Mouse (Mus musculus): ENCODE data around the gene Mapt. TPM values are rescaled to one million over a fixed set of nuclear protein-coding genes. Genes with fewer than 3 reads are reported as not detected.

The Mapt gene
- total and polyA plus RNA-seq, 2 experiments from 2014 or later, result 473 to 1,028 TPM

DNA sequence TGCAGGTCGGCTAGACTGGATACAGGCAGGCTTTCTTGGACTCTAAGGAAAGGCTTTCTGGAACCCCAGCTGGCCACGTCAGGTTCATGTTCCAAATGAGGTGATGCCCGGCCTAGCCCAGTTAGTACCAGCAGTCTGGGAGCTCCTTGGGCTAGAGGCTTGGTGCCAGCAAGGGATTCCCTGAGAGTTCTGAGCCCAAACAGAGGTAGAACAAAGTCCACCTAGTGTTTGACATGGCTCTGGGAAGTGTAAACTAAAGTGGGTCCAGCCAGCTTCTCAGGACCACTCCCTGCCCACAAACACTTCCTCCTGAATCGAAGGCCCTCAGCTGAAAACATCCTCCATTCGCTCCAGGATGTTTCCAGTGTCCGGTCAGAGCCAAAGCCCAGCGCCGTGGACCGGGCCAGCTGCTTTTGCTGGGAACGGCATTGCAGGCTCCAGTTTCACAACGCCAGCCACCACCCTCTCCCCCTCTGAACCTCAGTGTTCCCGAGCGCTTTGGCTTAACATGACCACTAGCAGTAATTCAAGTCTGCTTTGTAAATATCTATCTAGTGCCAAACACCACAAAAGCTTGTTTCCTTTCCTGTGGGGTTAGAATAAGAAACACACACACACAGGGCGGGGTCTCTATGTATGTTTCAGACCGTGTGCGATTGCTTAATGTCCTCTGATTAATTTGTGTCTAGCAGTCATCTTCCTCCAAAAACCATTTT, 85.7 kb downstream of the Mapt start:
- Histone ChIP-seq H3K4me1 (ENCODE audit: insufficient read depth, low read length) (peaks cover 8% of the 10 kb centered on the region; the same call in 1 of the 2 replicates), H3K27me3 (ENCODE audit: insufficient read depth, low read length) (no peaks in the 10 kb centered on the region), H3K4me2 (ENCODE audit: low read depth, low read length) (no peak overlapping the region), H3K9ac (replicated peaks; ENCODE audit: low read length) (no peak overlapping the region), H3K4me3 (ENCODE audit: low read length) (no peak overlapping the region), H3K9me3 (ENCODE audit: low read length) (no peaks in the 10 kb centered on the region), H3K36me3 (ENCODE audit: insufficient read depth, low read length) (peaks cover 12% of the 10 kb centered on the region; the same call in 1 of the 2 replicates), H3K27ac (no peak overlapping the region; the same call in 1 of the 2 replicates)
- TF ChIP-seq CTCF (IDR thresholded peaks at IDR 0.05; ENCODE audit: low read depth), result no peak
- 70% methylated on average over 16 of the region's 16 CpGs for WGBS
- DNase-seq (ENCODE audit: low spot score) (no peak), ATAC-seq (no peak)

DNA sequence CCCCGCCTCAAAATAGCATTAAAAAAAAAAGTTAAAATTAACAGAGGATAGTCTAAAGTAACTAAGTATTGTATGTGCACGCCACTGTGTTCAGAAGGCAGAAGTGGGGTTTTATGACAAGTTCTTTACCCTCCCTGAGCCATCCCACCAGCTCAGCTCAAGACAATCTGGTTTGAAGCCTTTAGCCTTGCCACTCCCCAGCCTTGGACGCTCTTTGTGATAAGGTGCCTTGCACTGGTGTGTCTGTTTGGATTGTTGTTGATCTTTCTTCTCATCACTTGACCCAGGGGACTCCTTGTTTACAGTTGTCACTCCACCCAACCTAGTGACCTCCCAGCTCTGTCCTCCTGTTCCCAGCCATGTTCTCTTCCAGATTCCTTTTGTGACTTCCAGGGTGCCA, 86.4 kb downstream of the Mapt start:
- Histone ChIP-seq H3K9me3 (ENCODE audit: low read length) (no peaks in the 10 kb centered on the region), H3K4me1 (ENCODE audit: insufficient read depth, low read length) (peaks cover 8% of the 10 kb centered on the region; the same call in 1 of the 2 replicates), H3K9ac (replicated peaks; ENCODE audit: low read length) (no peak overlapping the region), H3K36me3 (ENCODE audit: insufficient read depth, low read length) (0 out of 2 replicates have a peak, but pooled peaks cover 8% of the 10 kb centered on the region), H3K4me3 (ENCODE audit: low read length) (no peak overlapping the region), H3K27me3 (ENCODE audit: insufficient read depth, low read length) (no peaks in the 10 kb centered on the region), H3K27ac (no peak overlapping the region), H3K4me2 (ENCODE audit: low read depth, low read length) (no peak overlapping the region)
- DNase-seq (ENCODE audit: low spot score) (no peak), ATAC-seq (no peak)
- 84% methylated on average over 3 of the region's 3 CpGs for WGBS
- TF ChIP-seq CTCF (IDR thresholded peaks at IDR 0.05; ENCODE audit: low read depth), result no peak

DNA sequence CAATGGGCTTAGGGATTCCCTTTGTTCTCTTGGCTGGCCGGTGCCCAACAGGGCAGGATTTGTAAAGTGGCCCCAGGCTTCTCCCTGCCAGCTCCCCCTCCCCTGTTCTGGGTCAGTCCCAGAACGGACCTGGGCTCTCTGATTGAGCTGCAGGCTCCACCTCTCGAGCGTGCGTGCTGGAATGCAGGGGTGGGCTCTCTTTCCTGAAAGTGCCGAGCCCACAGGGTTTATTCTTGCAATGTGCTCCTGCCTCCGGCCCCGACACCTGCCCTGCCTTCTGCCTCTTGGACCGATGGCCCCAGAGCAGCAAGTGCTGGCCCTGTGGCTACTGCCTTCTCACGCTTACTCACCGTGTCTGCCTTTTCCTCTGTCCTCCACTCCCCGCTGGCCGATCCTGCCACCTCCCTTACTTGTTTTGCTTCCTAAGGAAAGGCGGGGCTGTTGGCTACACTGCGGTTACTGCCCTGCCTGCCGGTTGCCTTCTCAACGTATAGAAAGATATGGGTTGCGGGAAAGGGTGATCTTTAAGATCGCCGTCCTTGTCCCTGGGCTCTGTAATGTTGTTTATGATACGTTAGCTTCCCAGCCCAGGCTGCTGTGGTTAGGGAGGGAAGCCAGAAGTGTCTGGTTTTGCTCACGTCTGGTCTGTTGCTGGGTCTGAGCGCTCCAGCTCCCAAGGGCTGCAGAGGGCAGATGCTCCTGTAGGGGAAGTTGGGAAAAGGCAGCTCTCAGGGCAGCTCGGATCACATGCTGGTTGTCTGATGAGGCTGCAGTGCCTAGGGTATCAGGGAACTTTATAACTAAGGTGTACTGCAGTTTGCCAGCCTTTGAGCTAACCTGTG, 88.0 kb downstream of the Mapt start:
- ATAC-seq, result peak; percentile 50
- H3K27me3 ChIP-seq (ENCODE audit: insufficient read depth, low read length), result no peaks in the 10 kb centered on the region
- DNase-seq (ENCODE audit: low spot score), result peak; percentile 69
- 0 out of 2 replicates have a peak overlapping the region, but pooled peaks have one; percentile 30 for H3K9ac ChIP-seq (replicated peaks; ENCODE audit: low read length)
- peak; percentile 38 for TF ChIP-seq CTCF (IDR thresholded peaks at IDR 0.05; ENCODE audit: low read depth)
- peak overlapping the region; percentile 56 for H3K27ac ChIP-seq
- H3K4me3 ChIP-seq (ENCODE audit: low read length), result peak overlapping the region; percentile 24
- H3K9me3 ChIP-seq (ENCODE audit: low read length), result no peaks in the 10 kb centered on the region
- 0 out of 2 replicates have a peak, but pooled peaks cover 5% of the 10 kb centered on the region for H3K36me3 ChIP-seq (ENCODE audit: insufficient read depth, low read length)
- H3K4me2 ChIP-seq (ENCODE audit: low read depth, low read length), result peak overlapping the region; percentile 58
- H3K4me1 ChIP-seq (ENCODE audit: insufficient read depth, low read length), result peaks cover 8% of the 10 kb centered on the region; the same call in 1 of the 2 replicates
- 5% methylated on average over 24 of the region's 24 CpGs for WGBS

DNA sequence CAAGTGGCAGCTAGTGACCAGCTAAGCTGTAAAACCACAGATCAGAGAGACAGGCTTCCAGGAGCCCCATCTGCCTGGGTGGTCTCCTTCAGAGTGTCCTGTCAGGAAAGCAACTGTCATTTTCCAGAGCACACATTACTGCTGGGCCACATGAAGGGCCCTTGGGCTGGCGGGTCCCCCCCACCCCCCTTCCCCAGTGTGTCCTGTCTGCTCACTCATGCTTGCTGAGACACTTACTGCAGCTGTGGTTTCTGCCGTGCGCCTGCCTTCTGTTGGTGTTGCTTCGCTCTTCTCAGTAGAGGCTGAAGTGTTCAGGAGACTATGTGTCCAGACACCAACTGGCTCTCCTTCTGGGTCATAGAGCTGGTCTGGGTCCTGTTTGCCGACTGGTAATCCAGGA, 89.3 kb downstream of the Mapt start:
- peak; percentile 21 for DNase-seq (ENCODE audit: low spot score)
- H3K27ac ChIP-seq, result no peak overlapping the region

DNA sequence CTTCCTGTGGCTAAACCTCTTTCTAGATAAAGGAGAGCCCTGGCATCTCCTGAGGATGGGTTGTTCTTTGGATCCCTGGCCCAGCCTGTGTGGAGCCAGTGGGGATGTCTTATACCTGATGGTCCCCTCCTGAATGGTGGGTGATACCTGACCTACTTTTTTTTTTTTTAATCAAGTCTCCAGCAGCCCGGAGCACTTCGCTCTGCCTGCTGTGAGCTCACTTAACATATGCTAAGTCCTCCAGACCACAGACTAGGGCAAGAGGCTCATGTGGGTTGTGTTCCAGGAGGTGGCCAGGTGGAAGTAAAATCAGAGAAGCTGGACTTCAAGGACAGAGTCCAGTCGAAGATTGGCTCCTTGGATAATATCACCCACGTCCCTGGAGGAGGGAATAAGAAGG, 91.0 kb downstream of the Mapt start:
- WGBS, result 31% methylated on average over 4 of the region's 4 CpGs
- H3K27ac ChIP-seq, result no peak overlapping the region
- ATAC-seq, result no peak

More for the DNA sequence above, 89.3 kb downstream of the Mapt start:
- no peak for ATAC-seq
- no peaks in the 10 kb centered on the region for H3K9me3 ChIP-seq (ENCODE audit: low read length)
- no peak overlapping the region for H3K4me2 ChIP-seq (ENCODE audit: low read depth, low read length)
- no peak overlapping the region for H3K4me3 ChIP-seq (ENCODE audit: low read length)
- no peak overlapping the region for H3K9ac ChIP-seq (replicated peaks; ENCODE audit: low read length)
- H3K36me3 ChIP-seq (ENCODE audit: insufficient read depth, low read length), result 0 out of 2 replicates have a peak, but pooled peaks cover 5% of the 10 kb centered on the region
- TF ChIP-seq CTCF (IDR thresholded peaks at IDR 0.05; ENCODE audit: low read depth), result no peak
- H3K27me3 ChIP-seq (ENCODE audit: insufficient read depth, low read length), result no peaks in the 10 kb centered on the region
- WGBS, result 51% methylated on average over 5 of the region's 5 CpGs
- H3K4me1 ChIP-seq (ENCODE audit: insufficient read depth, low read length), result peaks cover 8% of the 10 kb centered on the region; the same call in 1 of the 2 replicates

DNA sequence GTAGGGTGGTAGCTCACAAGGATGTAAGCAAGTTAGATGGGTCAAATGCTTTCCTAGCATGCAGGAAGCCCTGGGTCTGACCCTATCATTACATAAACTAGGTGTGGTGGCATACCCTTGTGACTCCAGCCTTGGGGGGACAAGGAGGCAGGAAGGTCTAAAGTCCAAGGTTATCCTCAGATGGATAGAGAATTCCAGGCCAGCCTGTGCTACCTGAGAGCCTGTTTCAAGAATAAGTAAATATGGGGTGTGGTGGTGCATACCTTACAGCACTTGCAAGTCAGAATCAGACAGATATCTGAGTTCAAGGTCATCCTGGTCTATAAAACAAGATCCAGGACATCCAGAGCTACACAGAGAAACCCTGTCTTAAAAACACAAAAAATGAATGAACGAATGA, 96.3 kb downstream of the Mapt start:
- H3K9ac ChIP-seq (replicated peaks; ENCODE audit: low read length), result no peak overlapping the region
- WGBS, result 95% methylated on average over 1 of the region's 1 CpGs
- DNase-seq (ENCODE audit: low spot score), result no peak
- no peaks in the 10 kb centered on the region for H3K9me3 ChIP-seq (ENCODE audit: low read length)
- no peaks in the 10 kb centered on the region; the same call in none of the 2 replicates for H3K36me3 ChIP-seq (ENCODE audit: insufficient read depth, low read length)
- no peak for ATAC-seq
- no peaks in the 10 kb centered on the region for H3K27me3 ChIP-seq (ENCODE audit: insufficient read depth, low read length)
- no peak overlapping the region for H3K4me3 ChIP-seq (ENCODE audit: low read length)
- peaks cover 3% of the 10 kb centered on the region; the same call in 1 of the 2 replicates for H3K4me1 ChIP-seq (ENCODE audit: insufficient read depth, low read length)
- no peak overlapping the region for H3K27ac ChIP-seq
- no peak overlapping the region for H3K4me2 ChIP-seq (ENCODE audit: low read depth, low read length)
- no peak for TF ChIP-seq CTCF (IDR thresholded peaks at IDR 0.05; ENCODE audit: low read depth)

More for the DNA sequence above, 91.0 kb downstream of the Mapt start:
- no peak for TF ChIP-seq CTCF (IDR thresholded peaks at IDR 0.05; ENCODE audit: low read depth)
- no peak overlapping the region for H3K4me2 ChIP-seq (ENCODE audit: low read depth, low read length)
- no peaks in the 10 kb centered on the region for H3K36me3 ChIP-seq (ENCODE audit: insufficient read depth, low read length)
- no peak overlapping the region for H3K4me3 ChIP-seq (ENCODE audit: low read length)
- no peaks in the 10 kb centered on the region for H3K27me3 ChIP-seq (ENCODE audit: insufficient read depth, low read length)
- H3K9me3 ChIP-seq (ENCODE audit: low read length), result no peaks in the 10 kb centered on the region
- no peak overlapping the region for H3K9ac ChIP-seq (replicated peaks; ENCODE audit: low read length)
- no peak for DNase-seq (ENCODE audit: low spot score)
- H3K4me1 ChIP-seq (ENCODE audit: insufficient read depth, low read length), result peaks cover 8% of the 10 kb centered on the region; the same call in 1 of the 2 replicates
